Mouse (Mus musculus): ENCODE results near the gene Card19.

GRCm38 (mm10) chr13:49199891-49200290 is 15.9 kb downstream of the Card19 start:
- TF ChIP-seq CTCF (conservative IDR thresholded peaks at IDR 0.05; ENCODE audit: low read length) (no peak), NANOG (IDR thresholded peaks at IDR 0.05; ENCODE audit: borderline replicate concordance, low read length) (no peak)
